ENCODE assay signal across 8 mouse cellular contexts in genomic region chr3:137560851-137561449, GRCm38 (mm10).
DNase-seq lines count a peak whose midpoint lies in the region; ATAC-seq and TF ChIP-seq lines count a peak whose summit lies in the region.

No protein-coding gene starts in this region.

- no peak overlapping the region for H3K27ac ChIP-seq in heart, embryonic 10.5 days
- no peak overlapping the region for H3K27ac ChIP-seq in hindbrain, embryonic 11.5 days (ENCODE audit: low read depth, low read length)
- no peak overlapping the region for H3K27ac ChIP-seq in stomach, postnatal 0 days (replicated peaks)

- no peaks in the 10 kb centered on the region for H3K4me1 ChIP-seq in heart, embryonic 10.5 days
- no peaks in the 10 kb centered on the region for H3K4me1 ChIP-seq in hindbrain, embryonic 11.5 days (replicated peaks; ENCODE audit: control insufficient read depth, insufficient read depth, low read length)
- no peaks in the 10 kb centered on the region for H3K4me1 ChIP-seq in stomach, postnatal 0 days (replicated peaks; ENCODE audit: control insufficient read depth, insufficient read depth)

- TF ChIP-seq EP300 in stomach, postnatal 0 days (optimal IDR thresholded peaks at IDR 0.05), result no peak

- DNase-seq in heart, adult 11 months, result peak; percentile 80
- no peak for DNase-seq in heart, embryonic 10.5 days (ENCODE audit: low spot score)
- peak; percentile 79 for DNase-seq in brain, embryonic 18.5 days (ENCODE audit: low read depth, low spot score)
- peak; percentile 66 to 78 for DNase-seq in frontal cortex, adult 2 months (ENCODE audit: extremely low spot score in 1 of 2, low spot score in 1 of 2)
- peak; percentile 58 to 90 for DNase-seq in left cerebral cortex, postnatal 25 days (ENCODE audit: low spot score in 2 of 2)
- DNase-seq in thymus, postnatal 0 days (ENCODE audit: low spot score), result no peak
- no peak for DNase-seq in hindbrain, embryonic 11.5 days (ENCODE audit: low spot score)
- no peak for DNase-seq in stomach, postnatal 0 days (ENCODE audit: low spot score)

- H3K4me2 ChIP-seq in hindbrain, embryonic 11.5 days (replicated peaks; ENCODE audit: low read depth, low read length), result no peak overlapping the region
- H3K4me2 ChIP-seq in stomach, postnatal 0 days (replicated peaks; ENCODE audit: low read depth), result no peak overlapping the region

- no peak overlapping the region for H3K9ac ChIP-seq in hindbrain, embryonic 11.5 days (ENCODE audit: low read depth, low read length)
- H3K9ac ChIP-seq in stomach, postnatal 0 days (ENCODE audit: low read length), result no peak overlapping the region

- H3K9me3 ChIP-seq in heart, embryonic 10.5 days, result no peaks in the 10 kb centered on the region
- no peaks in the 10 kb centered on the region for H3K9me3 ChIP-seq in hindbrain, embryonic 11.5 days (ENCODE audit: control insufficient read depth, low read length)
- H3K9me3 ChIP-seq in stomach, postnatal 0 days (ENCODE audit: control insufficient read depth, low read length), result no peaks in the 10 kb centered on the region

- H3K4me3 ChIP-seq in heart, embryonic 10.5 days, result no peak overlapping the region
- no peak overlapping the region for H3K4me3 ChIP-seq in hindbrain, embryonic 11.5 days (ENCODE audit: low read depth, low read length)
- H3K4me3 ChIP-seq in stomach, postnatal 0 days (ENCODE audit: low read depth, low read length), result no peak overlapping the region

- H3K36me3 ChIP-seq in heart, embryonic 10.5 days, result no peaks in the 10 kb centered on the region
- no peaks in the 10 kb centered on the region for H3K36me3 ChIP-seq in hindbrain, embryonic 11.5 days (ENCODE audit: control insufficient read depth, insufficient read depth, low read length)
- no peaks in the 10 kb centered on the region for H3K36me3 ChIP-seq in stomach, postnatal 0 days (ENCODE audit: control insufficient read depth, insufficient read depth, low read length)

- no peaks in the 10 kb centered on the region for H3K27me3 ChIP-seq in heart, embryonic 10.5 days (ENCODE audit: insufficient read depth, poor library complexity, severe bottlenecking)
- no peaks in the 10 kb centered on the region for H3K27me3 ChIP-seq in hindbrain, embryonic 11.5 days (ENCODE audit: control insufficient read depth, insufficient read depth, low read length)
- H3K27me3 ChIP-seq in stomach, postnatal 0 days (ENCODE audit: control insufficient read depth, insufficient read depth, low read length), result no peaks in the 10 kb centered on the region

- WGBS in heart, embryonic 10.5 days, result 83% methylated on average over 6 of the region's 6 CpGs
- WGBS in hindbrain, embryonic 11.5 days, result 72% methylated on average over 6 of the region's 6 CpGs
- 59% methylated on average over 6 of the region's 6 CpGs for WGBS in stomach, postnatal 0 days

- intact Hi-C loops in left cerebral cortex, postnatal 25 days (cut with DNase I), result loop anchor here (2.0 to 10.0 kb wide), 6 partner anchors 46 to 346 kb away; partner anchors contain the start of gene Ddit4l

- ATAC-seq in hindbrain, embryonic 11.5 days (ENCODE audit: low FRiP score), result no peak
- ATAC-seq in stomach, postnatal 0 days (ENCODE audit: low FRiP score, low TSS enrichment), result no peak

- TF ChIP-seq CTCF in stomach, postnatal 0 days (IDR thresholded peaks at IDR 0.05; ENCODE audit: low read depth), result no peak

Comparison
In these comparisons a context has a peak if more than half of its experiments do, and no peak if none do; other contexts are left out.
1. DNase-seq: peak in heart, adult 11 months (single experiment), brain, embryonic 18.5 days (single experiment), frontal cortex, adult 2 months (2 of 2) and left cerebral cortex, postnatal 25 days (2 of 2); none in heart, embryonic 10.5 days (single experiment), thymus, postnatal 0 days (single experiment), hindbrain, embryonic 11.5 days (single experiment) and stomach, postnatal 0 days (single experiment).